Mouse (Mus musculus) layer of hippocampus, postnatal 36 days (tissue): ENCODE results near the gene Shroom3. TPM values are rescaled to one million over a fixed set of nuclear protein-coding genes. Genes with fewer than 3 reads are reported as not detected.

Experiments used
- DNase-seq, 2 experiments: peaks; one replicate each; pipeline ENCODE4 v3.0.0; 2022
- total RNA-seq, 2 experiments: library from RNA; stranded (reverse); gene quantifications; 2 replicates each; pipeline ENCODE4 v1.2.3; 2021

Shroom3 gene
- total RNA-seq, 2 experiments from 2014 or later: 2.1 to 2.5 TPM

DNA sequence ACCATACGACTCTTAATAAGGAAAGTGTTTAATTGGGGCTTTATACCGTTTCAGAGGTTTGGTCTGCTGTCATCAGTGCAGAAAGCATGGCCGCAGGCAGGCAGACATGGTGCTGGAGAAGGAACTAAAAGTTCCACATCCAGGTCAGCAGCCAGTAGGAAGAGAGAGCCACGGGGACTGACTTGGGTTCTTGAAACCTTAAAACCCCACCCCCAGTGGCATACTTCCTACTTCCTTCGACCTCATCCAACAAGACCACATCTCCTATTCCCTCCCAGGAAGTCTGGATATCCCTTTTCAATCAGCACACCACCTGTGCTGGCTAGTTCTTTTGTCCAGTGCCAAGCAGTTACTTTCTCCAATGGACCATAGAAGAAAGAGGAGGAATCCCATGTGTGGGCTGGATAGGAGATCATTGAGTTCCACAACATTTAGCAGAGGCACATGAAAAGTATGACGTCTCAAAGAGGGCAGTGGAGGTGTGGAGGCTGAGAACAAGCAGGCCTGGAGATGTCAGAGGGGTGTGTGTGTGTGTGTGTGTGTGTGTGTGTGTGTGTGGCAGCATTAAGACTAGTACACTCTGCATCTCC is 76.0 kb downstream of the Shroom3 start:
- no peak for DNase-seq

DNA sequence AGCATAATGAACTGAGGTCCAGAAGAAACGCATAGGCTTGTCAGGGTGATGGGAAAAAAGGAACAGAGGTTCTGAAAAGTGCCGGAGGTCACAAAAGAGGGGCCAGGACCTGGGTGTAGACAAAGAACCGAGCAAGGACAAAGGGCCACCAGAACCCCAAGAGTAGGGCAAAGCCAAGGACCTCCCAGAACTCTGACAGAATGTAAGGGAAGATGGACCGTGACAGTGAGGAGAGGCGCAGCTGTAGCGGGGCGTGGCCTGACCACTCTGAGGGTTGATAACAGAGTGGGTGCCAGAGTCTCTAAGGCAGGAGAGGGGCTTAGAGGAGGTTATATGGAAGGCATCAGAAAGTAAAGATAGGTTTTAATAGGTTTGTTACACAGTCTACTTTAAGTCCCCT is 77.3 kb downstream of the Shroom3 start:
- no peak for DNase-seq

DNA sequence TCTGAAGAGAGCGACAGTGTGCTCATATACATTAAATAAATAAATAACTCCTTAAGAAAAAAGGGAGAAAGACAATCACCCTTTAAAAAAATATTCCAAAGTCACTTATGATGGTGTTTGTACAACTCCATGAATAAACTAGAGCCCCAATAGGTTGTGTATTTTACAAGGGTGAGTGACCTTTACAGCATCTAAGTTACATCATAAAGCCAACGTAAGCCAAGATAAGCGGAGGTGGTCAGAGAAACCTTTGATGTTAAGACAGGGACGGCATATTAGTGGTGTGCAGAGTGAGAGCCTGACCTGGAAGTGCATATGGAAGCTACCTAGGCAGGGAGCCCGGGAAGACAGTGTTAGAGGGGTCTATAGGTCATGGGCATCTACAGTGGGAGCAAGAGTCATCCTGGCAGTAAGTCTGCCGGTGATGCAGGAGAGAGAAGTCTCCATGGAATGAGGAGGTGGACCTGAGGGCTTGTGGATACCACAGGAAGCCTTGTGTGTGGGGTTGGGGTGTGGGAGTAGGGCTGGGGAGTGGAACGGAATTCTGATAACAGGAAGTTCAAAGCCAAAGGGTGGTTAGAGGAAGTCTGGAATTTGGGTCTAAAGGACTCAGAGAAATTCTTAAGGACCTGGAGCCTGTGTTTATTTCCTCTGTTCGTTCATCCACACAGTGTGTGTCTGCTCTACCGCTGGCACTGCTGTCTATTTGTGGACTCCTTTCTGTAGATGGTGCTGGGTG is 78.5 kb downstream of the Shroom3 start:
- no peak for DNase-seq

DNA sequence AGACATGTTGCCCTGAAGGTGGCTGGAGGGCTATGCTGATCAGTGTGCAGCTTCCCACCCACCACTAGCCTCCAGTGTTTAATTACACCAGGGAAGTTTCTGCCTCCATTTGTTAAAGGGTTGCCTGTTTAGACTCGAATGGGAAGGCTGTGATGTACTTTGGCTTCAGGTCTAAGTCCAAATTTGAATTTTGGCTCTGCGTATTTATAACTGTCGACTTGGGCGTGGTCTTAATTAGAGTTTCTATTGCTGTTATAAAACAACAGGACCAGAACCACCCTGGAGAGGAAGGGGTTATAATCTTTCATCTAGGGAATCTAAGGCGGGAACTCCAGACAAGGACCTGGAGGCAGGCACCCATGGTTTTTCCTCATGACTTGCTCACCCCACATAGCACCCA is 79.2 kb downstream of the Shroom3 start:
- DNase-seq: no peak

DNA sequence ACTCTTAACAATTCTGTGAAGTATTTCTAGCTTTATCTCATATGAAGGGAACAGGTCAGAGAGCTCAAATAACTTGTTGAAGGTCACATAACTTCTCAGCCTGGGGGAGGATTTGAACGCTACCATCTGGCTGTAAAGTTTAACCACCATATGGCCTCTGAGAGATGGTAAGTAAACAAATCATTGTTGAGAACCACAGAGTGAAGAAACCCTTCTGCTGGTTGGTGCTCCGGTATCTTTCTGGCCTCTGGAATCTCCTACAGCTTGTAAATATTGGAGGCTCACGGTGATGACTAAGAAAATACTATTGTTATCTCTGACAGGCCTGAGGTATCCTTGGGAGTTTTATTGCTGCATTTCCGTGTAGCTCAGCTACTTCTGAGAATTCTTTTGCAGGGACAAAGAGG is 80.3 kb downstream of the Shroom3 start:
- no peak for DNase-seq

DNA sequence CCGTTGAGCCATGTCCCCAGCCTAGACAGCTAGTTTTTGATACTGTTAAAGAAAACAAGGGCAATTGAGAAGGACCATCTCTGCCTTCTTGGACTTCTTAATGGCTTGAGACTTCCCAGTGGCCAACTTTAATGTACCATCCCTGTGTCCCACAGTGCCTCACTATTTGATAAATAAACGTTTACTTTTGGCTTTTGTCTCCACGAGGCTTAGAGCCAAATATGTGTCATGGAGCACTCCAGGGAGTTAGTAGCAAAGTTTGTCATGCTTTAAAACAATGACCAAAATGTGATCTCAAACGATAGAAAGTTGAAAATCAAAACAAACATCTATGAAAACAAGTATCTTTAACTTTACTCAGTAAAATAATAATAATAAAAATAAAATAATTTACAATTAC is 83.1 kb downstream of the Shroom3 start:
- no peak for DNase-seq

DNA sequence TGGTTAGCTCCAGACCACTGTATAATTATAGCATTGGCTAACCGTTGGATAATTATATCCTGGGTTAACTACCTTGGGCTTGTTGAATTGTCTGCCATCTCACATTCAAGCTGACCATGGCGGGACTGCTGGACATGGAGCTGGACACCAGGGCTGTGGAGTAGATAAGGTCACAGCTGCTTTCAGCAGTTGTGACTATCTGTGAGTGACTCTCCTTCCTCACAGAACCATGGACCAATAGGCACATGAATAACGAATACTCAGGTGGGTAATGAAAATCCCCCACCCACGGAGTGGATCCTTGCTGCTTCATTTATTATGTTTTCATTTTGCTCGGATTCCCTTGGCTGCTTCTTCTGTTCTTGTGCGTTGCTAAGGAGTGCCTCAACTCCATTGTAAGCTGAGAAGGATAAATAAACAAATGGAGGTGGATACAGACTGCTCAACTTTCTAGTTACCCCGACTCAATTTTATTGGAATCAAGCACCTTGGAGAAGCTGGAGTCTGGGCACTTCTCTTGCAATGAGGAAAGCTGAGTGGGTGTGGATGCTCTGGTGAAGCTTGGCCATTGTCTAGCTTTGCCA is 84.1 kb downstream of the Shroom3 start:
- DNase-seq: no peak

DNA sequence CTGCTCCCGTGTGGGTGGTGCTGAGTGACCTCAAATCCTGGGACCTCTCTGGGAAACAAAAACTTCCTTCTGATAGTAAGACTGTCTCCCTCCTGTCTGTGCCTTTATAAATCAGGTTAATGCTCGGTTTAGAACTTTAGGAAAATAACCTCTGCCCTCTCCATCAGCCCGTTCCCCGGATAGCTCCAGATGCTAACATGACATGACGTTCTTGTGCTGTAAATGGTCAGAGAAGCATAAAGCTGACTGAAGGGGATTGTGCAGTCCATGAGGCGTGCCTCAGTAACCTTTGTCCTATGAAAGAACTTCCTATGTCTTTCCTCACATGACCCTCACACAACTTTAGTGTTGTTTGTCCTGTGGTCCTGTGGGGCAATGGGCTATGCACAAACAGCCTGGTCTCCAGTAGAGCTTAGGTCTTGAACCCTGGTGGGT is 84.6 kb downstream of the Shroom3 start:
- no peak for DNase-seq

DNA sequence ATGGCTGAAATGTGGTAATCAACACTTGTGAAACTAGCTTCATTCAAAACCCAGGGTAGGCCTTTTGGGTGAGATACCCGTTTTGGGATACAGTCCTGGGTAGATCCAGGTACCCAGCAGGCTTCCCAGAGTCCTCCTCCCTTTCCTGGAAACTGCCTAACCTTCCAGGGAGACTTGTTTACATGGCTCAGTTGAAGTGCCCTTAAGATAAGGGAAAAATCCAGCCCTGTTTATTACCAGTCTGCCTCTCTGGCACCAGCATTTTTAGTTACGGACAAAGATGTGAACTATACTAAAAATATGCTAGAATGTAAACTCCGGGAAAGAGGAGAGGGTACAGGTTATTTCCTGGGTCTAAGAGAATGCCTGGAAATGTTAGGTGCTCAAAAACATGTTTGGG is 90.6 kb downstream of the Shroom3 start:
- DNase-seq: no peak

DNA sequence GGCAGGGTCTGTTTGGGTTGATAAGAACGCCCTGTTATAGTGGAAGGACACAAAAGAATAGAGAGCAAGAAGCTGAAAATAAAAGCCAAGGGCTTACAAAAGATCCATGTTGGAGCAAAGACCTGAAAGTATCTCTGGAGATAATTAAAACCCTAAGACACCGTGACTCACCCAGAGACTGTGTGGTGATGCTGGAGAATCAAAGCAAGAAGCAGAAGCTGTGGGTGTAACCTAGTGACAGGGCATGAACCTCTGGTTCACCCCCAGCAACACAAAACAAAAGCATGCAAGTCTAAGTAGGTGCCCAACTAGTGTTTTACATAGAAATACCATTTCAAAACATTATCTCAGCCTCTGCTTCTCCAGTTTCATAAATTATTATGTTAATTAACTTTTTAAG is 91.2 kb downstream of the Shroom3 start:
- no peak for DNase-seq

DNA sequence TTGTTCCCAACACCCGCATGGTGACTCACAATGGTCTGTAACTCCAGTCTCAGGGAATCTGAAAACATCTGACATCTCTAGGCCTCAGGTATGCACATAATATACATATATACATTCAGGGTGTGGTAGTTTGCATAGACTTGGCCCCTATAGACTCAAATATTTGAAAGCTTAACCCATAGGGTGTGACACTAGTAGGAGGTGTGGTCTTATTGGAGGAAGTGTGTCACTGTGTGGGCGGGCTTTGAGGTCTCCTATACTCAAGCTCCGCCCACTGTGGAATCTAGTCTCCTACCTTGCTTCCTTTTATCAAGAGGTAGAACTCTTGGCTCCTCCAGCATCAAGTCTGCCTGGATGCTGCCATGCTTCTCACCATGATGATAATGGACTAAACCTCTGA is 91.7 kb downstream of the Shroom3 start:
- DNase-seq: no peak

DNA sequence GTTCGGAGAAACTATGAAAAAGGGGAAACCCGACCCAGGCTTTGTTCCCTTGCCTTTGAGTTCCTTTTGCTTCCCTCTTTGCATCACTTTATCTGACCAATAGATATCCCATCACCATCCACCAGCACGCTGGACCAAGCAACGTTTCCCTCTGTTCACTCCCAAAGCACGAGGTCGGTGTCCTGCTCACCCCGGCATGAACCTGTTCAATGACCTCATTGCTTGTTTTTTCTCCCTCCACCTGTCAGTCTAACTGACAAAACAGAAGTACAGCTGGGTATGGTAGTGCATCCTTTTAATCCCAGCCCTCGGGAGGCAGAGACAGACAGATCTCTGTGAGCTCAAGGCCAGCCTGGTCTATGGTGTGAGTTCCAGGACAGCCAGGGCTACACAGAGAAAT is 95.2 kb downstream of the Shroom3 start:
- no peak for DNase-seq

DNA sequence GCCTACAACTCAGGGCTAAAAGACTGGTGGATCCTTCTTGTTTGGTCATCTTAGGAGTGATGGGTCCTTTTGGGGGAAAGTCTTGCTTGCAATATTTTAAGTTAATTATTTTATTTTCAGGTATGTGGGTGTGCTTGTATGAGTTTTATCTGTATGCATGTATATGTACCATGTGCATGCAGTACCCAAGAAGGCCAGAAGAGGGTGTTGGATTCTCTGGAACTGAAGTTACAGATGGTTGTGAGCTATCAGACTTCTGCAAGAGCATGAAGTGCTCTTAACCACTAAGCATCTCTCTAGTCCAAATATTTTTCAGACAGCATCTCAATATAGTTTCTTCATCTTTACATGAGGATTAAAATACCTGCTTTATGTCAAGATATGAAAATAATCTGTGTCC is 97.8 kb downstream of the Shroom3 start:
- no peak for DNase-seq

DNA sequence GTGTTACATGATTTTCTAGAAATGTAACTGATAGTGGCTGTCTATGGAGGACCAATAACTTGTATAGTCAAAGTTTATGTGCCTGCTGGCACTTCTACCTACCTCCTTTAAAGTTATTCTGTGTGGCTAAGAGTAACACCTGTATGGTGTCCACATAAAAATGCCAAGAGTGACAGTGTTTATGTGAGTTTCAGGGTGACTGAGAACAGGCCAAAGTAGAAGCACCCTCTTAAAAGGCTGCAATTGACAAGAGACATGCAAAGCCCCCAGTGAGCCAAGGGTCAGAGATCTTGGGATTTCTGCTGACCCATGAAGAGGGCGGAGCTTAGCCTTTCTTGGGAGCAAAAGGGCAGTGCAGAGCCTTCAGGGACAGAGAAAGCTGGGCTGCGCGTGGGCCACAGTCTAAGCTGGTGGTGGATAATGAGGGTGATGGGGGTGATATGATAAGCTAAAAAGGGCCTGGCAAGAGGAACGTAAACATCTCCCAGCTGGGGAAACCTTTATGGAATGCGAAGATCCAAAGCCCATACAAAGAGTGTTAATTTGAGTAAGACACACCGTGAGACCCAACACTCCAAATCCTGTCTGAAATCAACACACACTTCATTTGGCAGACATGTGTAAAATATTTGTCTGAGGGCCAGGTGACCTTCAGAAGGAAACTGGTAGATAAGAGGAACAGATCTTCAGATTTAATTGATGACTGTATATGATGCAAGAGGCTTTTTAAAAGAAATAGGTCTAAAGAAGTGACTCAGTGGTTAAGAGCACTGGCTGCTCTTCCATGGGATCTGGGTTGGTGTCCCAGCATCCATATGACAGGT is 101.0 kb downstream of the Shroom3 start:
- DNase-seq: no peak

DNA sequence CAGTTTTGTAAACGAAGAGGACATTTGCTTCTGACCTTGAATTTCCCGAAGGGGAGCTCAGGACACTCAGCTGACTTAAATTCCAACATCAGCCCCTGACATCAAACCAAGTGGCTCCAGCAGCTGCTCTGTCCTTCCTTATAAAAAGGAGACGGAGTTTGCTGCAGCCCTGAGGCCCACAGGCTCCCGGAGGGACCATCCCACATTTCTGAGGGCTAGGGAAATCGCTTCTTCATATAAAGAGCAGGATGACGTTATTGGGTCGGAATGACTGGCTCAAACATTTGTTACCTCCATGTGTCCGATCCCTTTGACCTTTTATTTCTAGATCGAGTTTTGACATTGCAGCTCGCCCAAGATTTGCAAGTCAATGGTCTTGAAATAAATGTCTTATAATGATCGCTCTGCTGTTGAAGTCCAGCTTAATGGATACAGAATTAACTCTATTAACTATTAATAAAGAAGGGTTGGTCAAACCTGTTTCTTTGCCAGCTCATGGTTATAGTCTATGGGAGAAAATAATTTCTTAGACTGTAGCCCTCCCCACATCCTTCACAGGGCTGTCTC is 102.7 kb downstream of the Shroom3 start:
- no peak for DNase-seq

DNA sequence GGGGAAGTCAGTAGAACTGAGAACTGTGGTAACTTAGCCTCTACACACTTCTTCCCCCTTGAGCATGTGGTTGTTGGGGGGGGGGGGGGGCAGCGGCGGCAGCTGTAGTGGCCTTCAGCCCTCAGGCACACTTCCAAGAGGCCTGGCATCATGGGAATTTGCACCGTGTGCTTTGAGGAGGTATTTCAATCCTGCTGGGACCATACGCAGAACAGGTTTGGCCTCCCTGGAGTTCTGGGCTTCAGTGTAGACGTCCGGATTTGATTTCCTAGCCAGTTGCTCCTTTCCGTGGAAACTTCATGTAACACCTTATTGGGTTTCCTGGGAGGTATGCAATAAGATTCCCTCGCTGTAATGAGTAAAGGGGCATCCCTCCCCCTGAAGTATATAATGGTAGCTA is 105.8 kb downstream of the Shroom3 start:
- no peak for DNase-seq

DNA sequence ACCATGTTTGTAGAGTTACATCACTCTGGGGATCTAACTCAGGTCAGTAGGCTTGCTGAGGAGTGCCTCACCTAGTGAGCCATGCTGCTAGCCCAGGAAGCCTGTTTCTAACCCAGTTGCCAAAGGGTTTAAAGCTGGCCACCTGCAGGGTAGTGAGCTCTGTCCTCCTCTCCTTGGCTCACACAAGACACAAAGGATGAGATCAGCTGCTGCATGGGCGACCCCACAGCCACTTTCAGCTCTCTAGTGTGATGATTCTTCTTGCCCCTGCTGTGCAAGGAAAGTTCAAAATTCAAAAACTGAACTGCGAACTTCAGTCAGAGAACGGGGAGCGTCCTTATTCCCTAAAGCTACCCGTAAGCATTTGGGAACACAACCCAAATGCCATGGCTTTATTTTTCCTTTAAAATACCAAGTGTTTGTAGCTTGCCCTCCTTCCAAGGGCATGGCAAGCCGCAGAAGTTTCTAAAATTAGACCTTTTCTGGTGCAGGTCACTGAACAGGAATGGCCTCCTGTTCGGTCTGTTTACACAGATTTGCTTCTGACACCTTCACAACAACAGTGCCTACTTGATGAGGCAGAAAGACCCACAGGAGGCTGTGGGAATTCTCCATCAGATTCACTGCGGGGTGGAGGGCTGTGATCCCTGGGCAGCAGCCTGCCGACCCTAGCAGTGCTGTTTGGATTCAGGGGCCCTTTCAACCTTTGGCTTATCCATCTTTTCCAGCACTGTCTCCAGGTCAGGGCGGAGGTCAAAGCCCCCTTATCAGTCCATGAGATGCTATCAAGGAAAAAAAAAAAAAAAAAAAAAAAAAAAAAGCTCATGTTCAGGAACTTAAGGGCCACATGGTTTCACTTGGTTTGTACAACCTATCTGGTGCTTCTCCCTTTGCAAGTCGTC is 113.1 kb downstream of the Shroom3 start:
- DNase-seq: no peak

DNA sequence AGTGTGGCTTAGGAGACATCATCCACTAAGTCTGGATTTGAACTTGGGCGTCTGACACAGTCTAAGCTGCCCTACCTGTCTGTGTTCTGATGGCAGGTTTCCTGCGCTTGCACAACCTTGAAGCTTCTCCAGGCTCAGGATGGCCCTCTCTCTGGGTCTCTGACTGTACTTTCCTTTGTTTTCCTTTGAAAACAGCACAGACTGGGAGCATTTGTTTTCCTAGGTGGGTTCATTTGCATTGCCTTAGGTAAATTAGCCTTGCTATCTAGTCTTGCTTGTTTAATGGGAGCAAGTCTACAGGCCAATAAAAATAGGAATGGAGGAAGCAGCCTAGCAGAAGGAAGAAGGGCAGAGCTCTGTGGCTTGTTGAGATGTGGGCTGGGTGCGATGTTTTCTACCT is 114.7 kb downstream of the Shroom3 start:
- no peak for DNase-seq

DNA sequence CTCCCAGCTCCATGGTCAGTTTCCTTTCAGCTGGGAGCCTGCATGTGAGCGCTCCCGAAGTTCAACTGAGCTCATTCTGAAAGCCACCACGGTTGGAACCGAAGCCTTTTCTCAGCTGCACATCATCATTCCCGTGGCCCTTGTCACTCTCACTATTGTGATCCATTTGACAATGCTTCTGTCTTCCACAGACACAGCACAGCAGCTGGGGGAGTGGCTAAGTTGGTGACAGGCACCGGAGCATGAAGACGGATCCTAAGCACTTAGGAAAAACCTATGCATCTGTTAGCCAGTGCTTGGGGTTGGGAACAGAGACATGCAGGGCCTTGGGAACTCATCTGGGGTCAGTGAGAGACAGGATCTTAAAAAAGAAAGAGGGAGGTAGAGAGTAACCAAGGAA is 121.1 kb downstream of the Shroom3 start:
- DNase-seq: peak; percentile 11 to 12

DNA sequence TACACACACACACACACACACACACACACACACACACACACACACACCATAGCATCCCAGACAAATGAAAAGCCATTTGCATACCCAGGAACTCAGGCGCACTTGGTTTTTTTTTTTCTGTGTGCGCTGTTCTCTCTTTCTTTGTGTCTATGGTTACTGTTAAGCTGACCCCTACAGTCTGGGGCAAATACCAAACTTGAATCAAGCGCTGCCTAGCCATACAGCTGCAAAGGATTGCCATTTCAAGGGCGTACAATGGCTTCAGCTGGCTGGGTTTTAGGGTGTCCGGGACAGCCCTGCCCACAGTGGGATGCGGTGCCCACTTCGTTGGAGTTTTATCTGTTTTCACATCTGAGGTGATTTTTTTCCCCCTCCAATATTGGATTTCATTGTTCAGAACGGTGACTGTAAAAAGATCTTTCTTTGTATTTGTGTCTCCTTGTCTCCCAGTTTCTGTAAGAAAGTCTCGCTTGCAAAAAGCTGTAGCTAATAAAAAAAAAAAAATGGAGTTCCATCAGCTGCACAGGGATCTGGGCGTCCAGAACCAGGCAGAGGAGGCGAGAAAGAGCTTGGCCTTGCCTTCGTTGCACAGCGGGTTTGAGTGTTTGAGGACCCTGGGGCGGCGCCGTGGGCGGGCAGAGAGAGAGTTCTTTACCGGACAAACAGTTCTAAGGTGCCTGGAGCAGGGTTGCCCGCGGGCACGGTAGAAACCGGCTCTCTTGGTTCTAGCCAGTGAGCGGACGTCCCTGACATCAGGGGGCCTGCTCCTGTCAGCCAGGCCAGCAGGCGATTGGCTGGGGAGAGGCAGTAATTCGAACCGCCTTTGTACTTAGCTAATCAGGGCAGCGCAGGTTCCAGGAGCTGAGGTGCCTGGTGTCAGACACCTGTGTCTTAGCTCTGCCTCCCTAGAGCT is 125.5 kb downstream of the Shroom3 start:
- peak in 1 of 2 experiments; percentile 3 for DNase-seq

DNA sequence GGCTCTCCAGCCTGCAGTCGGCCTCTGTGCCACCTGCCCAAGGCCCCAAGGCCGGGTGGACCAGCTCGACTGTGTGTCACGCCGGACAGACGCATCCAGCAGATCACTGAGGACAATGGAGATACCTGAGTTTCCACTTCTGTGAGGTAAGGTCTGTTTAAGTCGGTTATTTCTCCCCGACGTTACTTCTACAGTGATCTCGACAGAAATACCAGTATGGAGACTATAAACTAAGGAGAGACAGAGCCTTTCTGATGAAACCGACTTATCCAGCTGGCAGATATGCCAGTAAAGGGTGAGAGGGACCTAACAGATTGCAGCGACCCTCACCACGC is 126.1 kb downstream of the Shroom3 start:
- no peak for DNase-seq
